Mouse (Mus musculus) MEL (cell line): ENCODE data around the gene N4bp3.
"Not testable (repeated sequence)": the region's sequence is repeated elsewhere in the genome, so short reads cannot be mapped to it uniquely, and the experiment has no call there.

Experiments
- CTCF ChIP-seq, 3 experiments: IDR thresholded peaks in 2 of 3; conservative IDR thresholded peaks in 1 of 3; 2 replicates each; pipeline ENCODE4 v1.5.1; 2011 to 2012; ENCODE audit warnings: low read length in 3 of 3, low read depth in 2 of 3, mild to moderate bottlenecking in 2 of 3, improper control_type of control experiment in 1 of 3, inconsistent platforms in 1 of 3, mixed read lengths in 1 of 3, moderate library complexity in 1 of 3; ENCODE audit not compliant: control insufficient read depth in 1 of 3, insufficient read depth in 1 of 3, poor library complexity in 1 of 3, severe bottlenecking in 1 of 3
- E2F4 ChIP-seq: IDR thresholded peaks from 2 replicates; pipeline ENCODE4 v1.6.1; 2011; ENCODE audit warnings: low read depth, low read length, improper control_type of control experiment, borderline replicate concordance
- EP300 ChIP-seq, 2 experiments: IDR thresholded peaks; 2 replicates each; pipeline ENCODE4 v1.6.1; 2011; ENCODE audit warnings: improper control_type of control experiment in 2 of 2, low read length in 2 of 2, low read depth in 1 of 2, mild to moderate bottlenecking in 1 of 2
- ETS1 ChIP-seq: IDR thresholded peaks from 2 replicates; pipeline ENCODE4 v1.6.1; 2012; ENCODE audit warnings: low read depth, mild to moderate bottlenecking, inconsistent platforms, low read length, improper control_type of control experiment, moderate library complexity
- HCFC1 ChIP-seq: IDR thresholded peaks from 2 replicates; pipeline ENCODE4 v1.6.1; 2012; ENCODE audit warnings: low read depth, mild to moderate bottlenecking, inconsistent platforms, low read length, improper control_type of control experiment, moderate library complexity
- MAX ChIP-seq: IDR thresholded peaks from 2 replicates; pipeline ENCODE4 v1.6.1; 2011; ENCODE audit warnings: low read length, improper control_type of control experiment
- POLR2A ChIP-seq, 2 experiments: IDR thresholded peaks; 2 replicates each; pipeline ENCODE4 v1.6.1; 2011 to 2012; ENCODE audit warnings: low read length in 2 of 2, mild to moderate bottlenecking in 2 of 2, control low read depth in 1 of 2, improper control_type of control experiment in 1 of 2, low read depth in 1 of 2, moderate library complexity in 1 of 2; ENCODE audit not compliant: control insufficient read depth in 1 of 2, insufficient read depth in 1 of 2, poor library complexity in 1 of 2
- UBTF ChIP-seq: IDR thresholded peaks from 2 replicates; pipeline ENCODE4 v1.6.1; 2012; ENCODE audit warnings: low read depth, mild to moderate bottlenecking, inconsistent platforms, low read length, improper control_type of control experiment, moderate library complexity, borderline replicate concordance; ENCODE audit not compliant: insufficient read depth
- USF1 ChIP-seq: IDR thresholded peaks from 2 replicates; pipeline ENCODE4 v1.6.1; 2014; ENCODE audit warnings: low read depth, mild to moderate bottlenecking, inconsistent platforms, low read length, improper control_type of control experiment, moderate library complexity
- ZNF384 ChIP-seq: IDR thresholded peaks from 2 replicates; pipeline ENCODE4 v1.6.1; 2012; ENCODE audit warnings: low read depth, mild to moderate bottlenecking, inconsistent platforms, low read length, improper control_type of control experiment

DNA sequence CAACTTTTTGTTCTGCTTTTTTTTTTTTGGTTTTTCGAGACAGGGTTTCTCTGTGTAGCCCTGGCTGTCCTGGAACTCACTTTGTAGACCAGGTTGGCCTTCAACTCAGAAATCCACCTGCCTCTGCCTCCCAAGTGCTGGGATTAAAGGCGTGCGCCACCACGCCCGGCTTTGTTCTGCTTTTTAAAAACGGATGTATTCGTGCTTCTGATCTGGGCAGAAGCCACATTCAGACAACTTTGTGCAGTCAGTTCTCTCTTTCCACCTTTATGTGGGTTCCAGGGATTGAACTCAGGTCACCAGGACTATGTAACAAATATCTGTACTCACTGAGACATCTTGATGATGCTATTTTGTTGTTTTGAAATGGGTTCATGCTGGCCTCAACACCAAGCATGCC is 17.4 kb downstream of the N4bp3 start:
- TF ChIP-seq USF1; UBTF; MAX; CTCF (IDR thresholded peaks at IDR 0.05 in 2 of 3, conservative IDR thresholded peaks at IDR 0.05 in 1 of 3; ENCODE audit: control insufficient read depth in 1 of 3, insufficient read depth in 1 of 3, low read depth in 2 of 3, low read length in 3 of 3, poor library complexity in 1 of 3, severe bottlenecking in 1 of 3); POLR2A (IDR thresholded peaks at IDR 0.05; ENCODE audit: control insufficient read depth in 1 of 2, insufficient read depth in 1 of 2, low read depth in 1 of 2, low read length in 2 of 2, poor library complexity in 1 of 2); ZNF384; ETS1; HCFC1; E2F4: not testable (repeated sequence)
- TF ChIP-seq EP300 (IDR thresholded peaks at IDR 0.05; ENCODE audit: low read depth in 1 of 2, low read length in 2 of 2), result 0 out of 4 replicates have a peak, but pooled peaks of 1 of the 2 experiments have one; percentile 19
